Mouse (Mus musculus) monocyte, adult 5-6 weeks (primary cell): ENCODE measurements around the gene Polr1b. TPM values are rescaled to one million over a fixed set of nuclear protein-coding genes. Genes with fewer than 3 reads are reported as not detected.

ENCODE experiments used
- ATAC-seq: fragments of 153-309, 156-312 bp; replicated peaks from 2 replicates; pipeline ENCODE4 v1.8.0; 2017; ENCODE audit warnings: mild to moderate bottlenecking; ENCODE audit not compliant: low TSS enrichment, insufficient number of reproducible peaks, severe bottlenecking, poor library complexity, low FRiP score
- total RNA-seq: library from RNA; stranded (forward); fragments of 200-1000, 200-491, 200-594 nt; gene quantifications from 3 replicates; pipeline ENCODE4 v1.2.3, GENCODE M21; 2017

The Polr1b gene
- total RNA-seq, 1 experiment from 2014 or later, result 6.4 TPM

GRCm38 (mm10) chr2:129112924-129113323 is 12.1 kb downstream of the Polr1b start:
- ATAC-seq, result no peak

DNA sequence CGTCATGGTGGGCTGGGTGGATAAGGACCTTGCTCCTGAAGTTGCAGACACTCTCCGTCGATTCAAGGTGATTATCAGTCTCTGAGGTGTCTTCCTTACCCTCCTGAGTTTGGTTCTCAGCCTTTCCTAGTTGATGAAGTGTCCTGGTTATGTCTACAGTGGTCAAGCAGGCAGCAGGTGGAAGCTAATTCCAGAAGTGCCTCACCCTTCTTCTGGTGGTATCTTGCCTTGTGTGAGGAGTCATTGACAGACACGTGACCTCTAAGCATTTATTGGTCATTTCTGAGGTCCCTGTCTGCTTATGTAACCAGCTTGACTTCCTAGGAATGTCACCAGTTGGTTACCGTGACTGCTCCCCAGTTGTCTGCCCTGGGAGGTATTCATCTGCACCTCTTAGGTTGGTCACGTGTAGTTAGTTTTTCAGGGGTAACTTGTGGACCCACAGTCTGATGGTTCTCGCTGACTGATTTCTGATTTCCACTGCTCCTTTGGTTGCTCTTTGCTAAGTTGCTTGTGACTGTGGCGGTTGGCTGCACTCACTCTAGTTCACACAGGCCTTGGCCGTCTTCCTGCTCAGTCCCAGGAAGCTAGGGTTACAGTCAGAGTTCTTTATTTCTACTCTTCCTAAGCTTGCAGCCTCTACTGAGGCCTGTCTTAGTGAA is 15.0 kb downstream of the Polr1b start:
- no peak for ATAC-seq

DNA sequence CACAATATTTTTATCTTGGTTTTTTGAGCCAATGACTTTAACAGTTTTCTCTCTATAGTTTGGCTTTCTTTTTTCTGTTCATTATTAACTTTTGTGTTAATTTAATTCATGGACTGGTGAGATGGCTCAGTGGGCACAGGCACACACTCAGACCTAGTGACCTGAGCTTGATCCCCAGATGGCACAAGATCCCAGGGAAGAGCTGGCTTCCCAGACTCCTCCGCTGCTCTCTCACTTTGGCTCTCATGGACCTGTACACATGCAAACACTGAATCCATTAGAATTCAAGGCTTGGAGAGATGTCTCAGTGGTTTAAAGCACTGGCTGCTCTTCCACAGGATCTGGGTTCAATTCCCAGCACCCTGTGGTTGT is 15.6 kb downstream of the Polr1b start:
- no peak for ATAC-seq

GRCm38 (mm10) chr2:129118061-129118460 is 17.3 kb downstream of the Polr1b start:
- no peak for ATAC-seq

DNA sequence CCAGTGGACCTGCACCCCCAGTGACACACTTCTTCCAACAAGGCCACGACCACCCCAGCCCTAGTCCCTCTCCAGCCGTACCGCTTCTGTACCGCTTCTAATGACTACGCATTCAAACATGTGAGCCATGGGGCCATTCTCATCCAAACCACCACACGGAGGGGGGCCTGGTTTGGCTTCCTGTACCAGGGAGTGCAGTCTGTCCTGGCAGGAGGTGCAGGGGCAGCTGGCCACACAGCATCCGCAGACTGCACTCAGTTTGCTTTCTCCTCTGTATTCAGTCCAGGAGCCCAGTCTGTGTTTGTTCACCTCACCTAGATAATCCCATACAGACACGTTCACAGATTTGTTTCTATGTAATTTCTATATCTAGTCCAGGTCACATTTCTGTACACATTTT is 21.2 kb downstream of the Polr1b start:
- no peak for ATAC-seq

- ATAC-seq, result peak; percentile 100
Measured at GRCm38 (mm10) chr2:129129412-129129929, 28.7 kb downstream of the Polr1b start, which contains the start of gene Chchd5. Gene Chchd5, plus strand, starts transcription at chr2:129129700.

DNA sequence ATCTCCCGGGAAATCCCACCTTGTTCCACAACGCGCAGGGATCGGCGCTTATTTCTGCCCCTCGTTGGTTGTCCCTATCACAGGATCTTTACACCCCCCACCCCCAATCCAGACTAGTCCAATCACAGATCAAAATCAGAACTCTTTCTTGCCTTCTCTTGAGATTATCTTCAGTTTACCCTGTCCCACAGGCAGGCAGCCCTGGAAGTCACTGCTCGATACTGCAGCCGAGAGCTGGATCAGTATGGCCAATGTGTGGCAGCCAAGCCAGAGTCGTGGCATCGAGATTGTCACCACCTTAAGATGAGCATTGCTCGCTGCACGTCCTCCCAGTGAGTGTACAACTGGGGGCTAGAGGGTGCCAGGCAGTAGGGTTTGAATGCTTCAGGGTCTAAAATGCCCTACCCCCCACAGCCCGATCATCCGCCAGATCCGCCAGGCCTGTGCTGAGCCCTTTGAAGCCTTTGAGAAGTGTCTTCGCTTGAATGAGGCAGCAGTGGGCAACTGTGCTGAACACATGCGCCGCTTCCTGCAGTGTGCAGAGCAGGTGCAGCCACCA is 29.3 kb downstream of the Polr1b start:
- ATAC-seq, result no peak

GRCm38 (mm10) chr2:129130776-129131175 is 30.0 kb downstream of the Polr1b start:
- ATAC-seq, result no peak

DNA sequence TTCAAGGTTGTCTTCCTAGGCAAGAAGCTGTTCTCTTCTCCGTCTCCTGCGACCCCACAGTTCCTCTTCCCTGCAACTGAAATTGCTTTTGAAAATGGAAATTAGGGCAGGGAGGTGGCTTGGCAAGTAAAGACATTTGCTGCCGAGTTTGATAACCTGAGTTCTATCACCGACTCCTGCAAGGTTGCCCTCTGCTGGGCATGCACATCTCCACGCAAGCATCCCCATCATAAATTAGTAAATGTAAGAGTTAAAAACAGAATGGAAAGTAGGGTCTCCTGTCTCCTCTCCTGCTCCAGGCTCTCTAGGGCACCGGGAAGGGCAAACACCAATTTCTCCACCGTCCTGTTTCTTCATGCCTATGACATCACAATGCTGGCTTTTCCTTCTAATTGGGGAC is 31.4 kb downstream of the Polr1b start:
- ATAC-seq, result no peak

- no peak for ATAC-seq
Measured at GRCm38 (mm10) chr2:129133006-129133805, 32.4 kb downstream of the Polr1b start.

DNA sequence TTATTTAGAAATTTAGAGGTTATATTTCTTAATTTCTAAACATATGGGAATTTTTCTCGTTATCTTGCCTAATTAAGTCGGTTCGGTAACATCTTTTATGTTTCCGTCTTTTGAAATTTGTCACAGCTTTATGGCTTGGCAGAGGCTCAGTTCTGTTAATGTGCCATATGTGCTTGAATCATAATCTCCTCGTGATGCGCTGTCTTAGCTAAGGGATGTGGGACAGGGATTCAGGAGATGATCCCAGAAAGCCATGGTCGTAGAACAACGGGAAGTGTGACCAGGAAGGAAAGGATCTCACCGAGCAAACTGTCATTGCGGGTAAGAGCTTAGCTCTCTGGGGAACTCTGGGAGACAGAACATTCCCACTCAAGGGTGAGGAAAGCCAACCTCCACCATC is 39.1 kb downstream of the Polr1b start:
- ATAC-seq, result no peak

GRCm38 (mm10) chr2:129148836-129149235 is 48.0 kb downstream of the Polr1b start:
- no peak for ATAC-seq

DNA sequence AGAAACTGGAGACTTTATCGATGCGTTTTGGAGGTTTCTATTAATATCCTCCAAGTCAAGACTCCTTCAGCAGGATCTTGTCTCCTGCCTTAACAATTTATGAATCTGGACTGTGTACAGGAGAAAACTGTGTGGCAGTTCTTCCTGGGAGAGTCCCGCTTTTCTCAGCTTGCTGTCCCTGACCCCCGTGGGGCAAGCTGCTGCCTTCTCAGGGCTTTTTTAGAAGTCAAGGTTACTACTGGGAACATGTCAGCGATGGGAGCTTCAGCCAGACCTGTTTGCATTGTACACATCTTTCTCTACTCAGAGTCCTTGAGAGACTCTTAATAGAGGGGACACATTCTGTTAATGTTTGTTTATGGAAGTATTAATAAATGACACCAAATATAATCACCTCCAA is 49.6 kb downstream of the Polr1b start:
- ATAC-seq, result no peak

GRCm38 (mm10) chr2:129151111-129151510 is 50.3 kb downstream of the Polr1b start:
- ATAC-seq, result no peak

- ATAC-seq, result no peak
Measured at GRCm38 (mm10) chr2:129152751-129153150, 52.0 kb downstream of the Polr1b start.

DNA sequence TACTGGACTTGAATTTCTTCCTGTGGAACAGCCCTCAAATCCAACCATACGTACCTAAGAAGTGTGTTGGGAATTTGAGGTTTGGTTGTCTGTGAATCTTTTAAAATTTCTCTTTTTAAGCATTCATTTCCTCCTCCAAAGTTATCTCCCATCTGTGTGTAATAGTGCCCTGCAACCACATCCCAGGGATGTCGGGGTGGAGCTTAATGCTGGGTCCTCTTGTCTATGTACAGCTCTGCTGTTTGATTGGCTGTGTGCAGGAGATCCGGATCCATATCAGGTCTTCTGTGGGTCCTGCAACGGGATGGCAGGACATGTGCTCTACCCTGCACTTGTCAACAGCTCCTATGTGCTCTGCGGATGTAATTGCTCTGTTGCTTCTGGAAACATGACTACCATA is 64.0 kb downstream of the Polr1b start:
- no peak for ATAC-seq

DNA sequence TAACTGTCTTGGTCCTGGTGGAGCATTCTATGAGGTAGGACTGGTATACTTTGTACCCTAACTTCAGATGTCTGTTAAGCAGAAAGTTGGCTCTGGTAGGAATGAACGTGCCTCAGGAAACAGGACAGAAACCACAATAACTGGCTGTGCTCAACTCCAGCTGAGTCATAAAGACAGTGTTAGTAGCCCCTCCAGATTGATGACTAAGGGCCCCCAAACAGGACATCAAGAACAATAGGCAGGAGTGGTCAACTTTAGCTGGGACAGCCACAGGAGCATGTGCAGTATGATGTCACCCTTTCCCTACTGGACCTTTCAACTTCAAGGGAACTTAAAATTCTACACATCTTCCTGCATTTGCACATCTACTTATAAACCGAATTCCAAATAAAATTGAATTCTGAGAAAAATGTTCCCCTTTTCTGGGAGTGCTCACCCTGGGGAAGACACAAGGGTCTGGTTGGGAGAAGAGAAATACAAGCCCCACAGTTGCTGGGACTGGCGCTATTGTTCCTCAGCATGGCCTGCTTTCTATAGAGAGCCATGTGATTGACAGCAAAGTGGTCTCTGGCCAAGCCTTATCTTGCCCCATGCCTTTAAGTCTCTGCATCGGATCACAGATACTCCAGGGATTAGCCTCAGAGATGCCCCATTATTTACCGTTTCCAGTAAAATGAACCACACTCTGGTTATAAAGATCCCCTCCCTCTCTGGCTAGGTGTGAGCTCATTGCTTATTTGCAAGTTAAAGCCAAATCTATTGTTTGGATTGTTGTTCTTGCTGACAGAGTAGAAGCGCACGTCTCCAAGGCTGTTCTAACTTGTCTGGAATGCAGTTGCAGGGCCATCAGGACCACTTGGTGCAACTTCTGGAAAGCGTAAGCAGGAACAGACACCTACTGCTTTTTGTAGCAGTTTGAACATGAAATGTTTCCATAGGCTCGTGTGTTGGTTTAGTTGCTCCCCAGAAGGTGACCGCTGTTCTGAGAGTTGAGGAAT is 66.0 kb downstream of the Polr1b start:
- no peak for ATAC-seq

- no peak for ATAC-seq
Measured at GRCm38 (mm10) chr2:129173386-129173785, 72.6 kb downstream of the Polr1b start.

- peak; percentile 84 for ATAC-seq
Measured at GRCm38 (mm10) chr2:129174474-129174873, 73.7 kb downstream of the Polr1b start.
